Mouse (Mus musculus) heart, adult 2 months (tissue): ENCODE data around the gene Mapre3.
A peak's percentile ranks its signal among the peaks of the same experiment; 100 is the strongest.

ENCODE experiments used
- CTCF ChIP-seq: fragments of 200-600 bp; IDR thresholded peaks from 2 replicates; pipeline ENCODE4 v1.8.1; 2022; ENCODE audit warnings: antibody characterized with exemption, mild to moderate bottlenecking, moderate library complexity
- EP300 ChIP-seq: fragments of 200-500 bp; IDR thresholded peaks from 2 replicates; pipeline ENCODE4 v1.6.1; 2011; ENCODE audit warnings: low read depth, low read length, control low read depth; ENCODE audit not compliant: insufficient read depth
- POLR2A ChIP-seq: fragments of 200-500 bp; IDR thresholded peaks from 2 replicates; pipeline ENCODE4 v1.6.1; 2011; ENCODE audit warnings: mild to moderate bottlenecking, low read depth, low read length, control low read depth; ENCODE audit not compliant: insufficient read depth

DNA sequence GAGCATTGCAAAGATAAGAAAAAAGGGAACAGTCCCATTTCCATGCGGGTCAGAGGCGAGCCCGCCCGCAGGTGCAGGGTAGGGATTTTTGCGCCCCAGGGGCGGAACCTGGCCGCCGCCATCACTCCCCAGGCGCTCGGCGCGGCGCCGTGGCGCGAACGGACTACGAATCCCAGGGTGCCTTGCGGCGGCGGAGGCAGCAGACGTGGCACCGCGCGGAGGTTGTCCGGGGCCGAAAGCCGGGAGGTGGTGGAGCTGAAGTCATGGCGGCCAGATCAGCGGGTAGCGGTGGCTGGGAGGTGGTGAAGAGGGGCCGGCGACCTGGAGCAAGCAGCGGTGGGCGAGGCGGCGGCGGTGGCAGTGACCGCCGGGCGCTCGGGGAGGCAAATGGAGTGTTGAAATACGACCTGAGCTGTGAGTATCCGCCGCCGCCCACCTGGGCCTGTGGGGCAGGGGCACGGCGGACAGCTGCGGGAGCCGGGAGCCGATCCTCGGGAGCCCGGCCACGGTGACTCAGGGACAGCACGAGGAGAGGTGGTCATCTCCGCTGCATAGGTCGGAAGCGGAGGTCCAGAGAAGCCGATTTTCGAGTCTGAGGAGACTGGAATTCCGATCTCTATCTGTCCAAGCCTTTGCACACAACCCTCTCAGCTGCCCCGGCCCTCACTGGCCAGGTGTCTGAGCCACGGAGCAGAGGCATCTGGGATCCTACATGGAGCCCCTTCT lies 55.1 kb downstream of the Mapre3 start:
- TF ChIP-seq POLR2A (peak; percentile 69), CTCF (no peak), EP300 (peak; percentile 45; the same call in 1 of the 2 replicates)
